Mouse (Mus musculus) Patski (cell line): ENCODE results near the gene Lbx1. TPM values are rescaled to one million over a fixed set of nuclear protein-coding genes. Genes with fewer than 3 reads are reported as not detected.
A peak's percentile ranks its signal among the peaks of the same experiment; 100 is the strongest.

ENCODE experiments used
- ATAC-seq: fragments of 100-300 bp; one replicate; pipeline ENCODE4 v1.8.0; 2021
- CTCF ChIA-PET: fragments of 350-600 bp; sonication (Branson Sonifier 250); formaldehyde crosslinking; loops from one replicate; lab custom pipeline; 2022; ENCODE audit warnings: inconsistent platforms; lab: Charles Lee
- POLR2A ChIA-PET: fragments of 350-600 bp; sonication (Branson Sonifier 250); formaldehyde crosslinking; loops from one replicate; lab custom pipeline; 2022; ENCODE audit warnings: antibody characterized with exemption, inconsistent platforms; lab: Charles Lee
- DNase-seq: peaks from one replicate; pipeline ENCODE4 v3.0.0-alpha.2; 2011; ENCODE audit warnings: low read depth, low spot score
- H3K27me3 ChIP-seq: fragments of 371-371 bp; one replicate; pipeline ENCODE4 v1.5.1; 2021
- CTCF ChIP-seq: fragments of 100-300 bp; IDR thresholded peaks from one replicate; pipeline ENCODE4 v1.5.1; 2021
- in situ Hi-C: fragments of 300-500 bp; cut with MboI; formaldehyde crosslinking; loops from 3 replicates; pipeline ENCODE4 v1.11.1; 2018; ENCODE audit warnings: low pct_unique_long_range_greater_than_20kb, mixed read lengths
- polyA plus RNA-seq: library from polyadenylated mRNA; unstranded; gene quantifications from one replicate; pipeline ENCODE4 v1.2.3, GENCODE M21; 2021

Gene Lbx1
- polyA plus RNA-seq = not detected

DNA sequence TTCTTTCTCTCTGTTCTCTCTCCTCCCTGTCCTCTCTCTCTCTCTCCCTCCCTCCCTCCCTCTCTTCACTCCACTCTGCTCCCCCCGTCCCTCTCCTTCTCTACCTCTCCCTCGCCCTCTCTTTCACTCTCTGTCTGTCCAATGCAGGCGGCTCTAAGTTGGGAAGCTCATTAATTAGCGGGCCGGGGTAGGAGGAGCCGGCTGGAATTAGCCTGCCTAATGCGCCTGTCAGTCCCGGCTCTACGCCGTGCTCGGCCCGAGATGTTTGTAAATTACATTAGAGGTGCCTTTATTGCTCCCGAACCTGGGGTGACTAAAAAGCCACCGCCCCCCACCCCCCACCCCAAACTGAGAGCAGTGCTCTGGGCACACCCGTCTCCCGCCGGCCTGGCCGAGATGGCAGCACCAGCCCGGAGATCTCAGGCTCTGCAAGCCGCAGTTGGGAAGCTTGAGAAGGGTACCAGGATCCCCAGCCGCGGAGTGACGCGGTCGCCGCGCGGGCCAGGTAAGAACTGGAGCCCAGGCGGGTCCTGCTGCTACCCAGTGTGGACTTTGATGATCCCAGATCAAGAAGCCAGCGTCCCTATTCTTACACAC lies at the start of gene Lbx1:
Gene Lbx1 (minus strand): TSS at position 47 of the 597 bp plus-strand sequence.
- ATAC-seq = no peak

DNA sequence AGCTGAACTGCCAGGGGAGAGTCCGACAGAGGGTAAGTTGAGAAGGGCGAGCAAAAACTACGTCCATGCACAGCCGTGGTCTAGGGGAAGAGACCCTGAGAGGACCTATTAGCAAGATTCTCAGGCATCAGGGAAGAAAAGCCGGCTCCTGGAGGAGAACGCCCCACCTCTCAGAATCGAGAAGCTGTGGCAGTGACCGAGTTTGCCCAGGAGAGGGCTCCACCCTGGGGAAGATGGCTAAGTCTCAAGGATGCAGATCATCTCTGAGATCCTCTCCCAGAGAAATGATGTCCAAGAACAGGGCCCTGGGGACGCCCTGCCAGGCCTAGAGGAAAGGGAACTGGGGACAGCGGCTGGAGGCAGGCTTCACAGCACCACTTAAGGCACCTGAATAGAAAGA lies 47.7 kb upstream of the Lbx1 start:
- ATAC-seq (no peak), DNase-seq (no peak)
- ChIA-PET CTCF (interaction anchor here (1.4 kb wide), 1 partner anchor 16 kb away, joined by 4 read pairs; no protein-coding TSS in a partner anchor), POLR2A (no interaction called here)
- peak; percentile 72 for TF ChIP-seq CTCF
- H3K27me3 ChIP-seq = peaks cover 73% of the 10 kb centered on the region
- in situ Hi-C loops = no loop called here

More for the DNA sequence above, at the start of gene Lbx1:
- no peak for DNase-seq
- ChIA-PET CTCF (no interaction called here), POLR2A (interaction anchor here (0.7 kb wide), 1 partner anchor 25 kb away, joined by 3 read pairs; no protein-coding TSS in a partner anchor)
- peaks cover 94% of the 10 kb centered on the region for H3K27me3 ChIP-seq
- TF ChIP-seq CTCF = no peak
- in situ Hi-C loops = no loop called here

DNA sequence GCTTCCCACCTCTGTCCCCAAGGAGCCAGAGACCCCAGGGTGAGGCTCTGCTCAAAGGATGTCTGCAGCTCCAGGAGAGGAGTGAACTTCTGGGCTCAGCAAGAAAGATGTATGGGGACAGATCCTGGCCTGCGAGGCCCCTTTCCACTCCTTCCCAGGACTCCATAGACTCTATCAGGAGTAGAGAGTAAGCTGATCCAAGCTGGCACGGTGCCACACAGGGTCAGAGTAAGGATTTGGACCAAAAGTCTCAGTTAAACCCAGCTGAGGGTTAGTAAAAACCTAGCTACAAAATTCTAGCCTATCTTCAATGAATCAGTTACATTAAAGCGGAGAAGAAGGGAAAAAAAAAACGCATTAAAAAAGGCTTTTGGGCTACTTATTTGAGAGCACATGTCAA lies 40.6 kb upstream of the Lbx1 start:
- CTCF ChIA-PET = no interaction called here
- no peak for DNase-seq
- TF ChIP-seq CTCF = no peak
- POLR2A ChIA-PET = no interaction called here
- in situ Hi-C loops = no loop called here
- no peak for ATAC-seq
- peaks cover 81% of the 10 kb centered on the region for H3K27me3 ChIP-seq

DNA sequence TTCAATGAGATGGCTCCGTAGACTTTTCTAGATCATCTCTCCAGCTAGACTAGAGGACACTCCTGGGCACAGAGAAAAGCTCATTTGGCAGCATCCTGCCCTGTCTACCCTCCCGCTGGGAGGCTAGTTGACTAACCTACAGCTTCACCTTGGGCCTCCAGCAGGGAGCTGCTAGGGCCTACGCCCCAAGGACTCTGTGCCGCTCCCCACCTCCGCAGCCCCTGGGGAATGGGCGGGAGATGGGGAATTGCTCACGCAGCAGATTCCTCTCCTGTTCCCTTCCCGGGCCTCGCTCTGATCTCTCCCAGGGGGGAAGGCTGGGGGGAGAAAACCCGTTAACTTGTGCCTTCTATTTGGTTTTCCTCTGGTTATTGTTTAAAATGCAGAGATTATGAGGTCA lies 36.4 kb upstream of the Lbx1 start:
- CTCF ChIA-PET = no interaction called here
- TF ChIP-seq CTCF = no peak
- ATAC-seq (no peak), DNase-seq (no peak)
- H3K27me3 ChIP-seq = peaks cover 83% of the 10 kb centered on the region
- in situ Hi-C loops = no loop called here
- POLR2A ChIA-PET = no interaction called here

DNA sequence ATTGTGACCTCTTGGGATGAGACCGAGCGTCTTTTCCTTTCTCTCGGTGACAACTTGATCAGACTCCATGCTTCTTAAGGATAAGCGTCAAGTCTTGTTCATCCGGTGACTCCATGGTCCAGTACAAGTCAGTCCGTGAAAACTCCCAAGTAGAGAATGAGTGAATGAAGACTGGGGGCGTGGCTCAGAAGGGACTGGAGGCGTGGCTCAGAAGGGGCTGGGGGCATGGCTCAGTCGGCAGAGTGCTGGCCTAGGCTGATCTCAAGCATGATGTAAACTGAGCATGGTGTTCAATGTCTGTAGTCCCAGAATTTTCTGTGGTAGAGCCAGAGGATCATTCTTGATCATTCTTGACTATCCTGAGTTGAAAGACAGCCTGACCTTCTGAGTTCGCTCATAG lies 27.4 kb upstream of the Lbx1 start:
- peaks cover 65% of the 10 kb centered on the region for H3K27me3 ChIP-seq
- POLR2A ChIA-PET = no interaction called here
- no peak for TF ChIP-seq CTCF
- no peak for DNase-seq
- in situ Hi-C loops = no loop called here
- CTCF ChIA-PET = no interaction called here
- no peak for ATAC-seq

DNA sequence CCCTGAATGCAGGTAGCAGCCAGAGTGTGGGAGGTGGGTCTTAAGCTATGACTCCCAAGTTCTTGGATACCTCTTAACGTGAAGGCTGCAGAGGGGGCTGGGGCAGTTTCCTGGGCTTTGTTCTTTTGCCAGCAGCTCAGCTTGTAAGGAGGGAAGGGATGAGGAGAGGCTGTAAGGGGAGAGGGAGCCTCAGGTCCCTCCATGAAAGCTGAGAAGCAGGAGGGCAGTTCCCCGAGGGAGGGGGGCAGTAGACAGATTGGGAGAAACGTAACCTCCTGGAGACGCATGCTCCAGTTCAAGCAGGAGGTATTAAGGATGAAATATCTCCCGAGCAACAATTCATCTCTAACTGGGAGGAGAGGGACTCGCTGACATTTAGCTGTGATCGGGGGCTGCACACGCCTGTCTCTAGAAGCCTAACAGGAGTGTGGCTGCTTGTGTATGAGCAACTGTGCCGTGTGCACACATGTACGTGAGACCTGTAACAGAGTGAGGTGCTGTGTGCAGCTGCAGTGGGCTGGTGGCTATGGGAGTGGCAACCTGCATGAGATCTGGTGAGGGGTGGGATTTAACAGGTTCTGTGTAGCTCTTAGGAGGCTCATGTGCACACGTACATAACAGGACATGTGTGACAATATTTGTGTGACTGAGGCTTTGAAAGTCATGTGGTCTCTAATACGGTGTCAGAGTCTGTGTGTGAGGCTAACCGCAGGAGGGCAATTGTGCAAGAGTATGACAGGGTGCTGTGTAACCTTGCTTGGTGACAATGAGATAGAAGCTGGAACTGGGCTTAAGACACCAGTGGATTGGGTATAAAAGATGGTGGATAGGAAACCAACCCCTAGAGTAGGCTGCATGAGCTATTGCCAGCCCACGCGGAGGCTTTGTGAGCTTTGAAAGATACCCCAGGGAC lies 22.1 kb upstream of the Lbx1 start:
- peaks cover 77% of the 10 kb centered on the region for H3K27me3 ChIP-seq
- ChIA-PET POLR2A (interaction anchor here (1.0 kb wide), 1 partner anchor 21 kb away, joined by 3 read pairs; no protein-coding TSS in a partner anchor), CTCF (interaction anchor here (1.3 kb wide), 1 partner anchor 21 kb away, joined by 3 read pairs; no protein-coding TSS in a partner anchor)
- DNase-seq (no peak), ATAC-seq (no peak)
- in situ Hi-C loops = no loop called here
- TF ChIP-seq CTCF = no peak

DNA sequence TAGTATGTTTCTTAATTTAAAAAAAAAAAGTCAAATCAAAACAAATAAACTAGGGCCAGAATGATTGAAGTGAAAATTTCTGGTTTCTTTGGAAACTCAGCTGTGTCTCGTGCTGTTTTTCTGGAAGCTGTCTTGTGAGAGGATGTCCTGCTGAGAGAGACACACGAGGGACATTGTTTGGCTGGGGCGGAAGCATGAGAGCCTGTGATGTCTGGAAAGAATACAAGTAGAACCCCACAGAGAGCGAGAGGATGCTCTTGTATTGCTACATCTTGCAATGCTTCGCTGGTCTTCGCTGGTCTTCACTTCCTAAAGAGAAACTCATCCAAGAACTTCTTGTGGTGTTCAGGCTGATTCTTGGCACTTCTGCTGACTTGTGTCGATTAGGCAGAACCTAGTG lies 19.2 kb upstream of the Lbx1 start:
- in situ Hi-C loops = no loop called here
- no peak for ATAC-seq
- peaks cover 84% of the 10 kb centered on the region for H3K27me3 ChIP-seq
- POLR2A ChIA-PET = no interaction called here
- no peak for TF ChIP-seq CTCF
- DNase-seq = no peak
- CTCF ChIA-PET = no interaction called here

DNA sequence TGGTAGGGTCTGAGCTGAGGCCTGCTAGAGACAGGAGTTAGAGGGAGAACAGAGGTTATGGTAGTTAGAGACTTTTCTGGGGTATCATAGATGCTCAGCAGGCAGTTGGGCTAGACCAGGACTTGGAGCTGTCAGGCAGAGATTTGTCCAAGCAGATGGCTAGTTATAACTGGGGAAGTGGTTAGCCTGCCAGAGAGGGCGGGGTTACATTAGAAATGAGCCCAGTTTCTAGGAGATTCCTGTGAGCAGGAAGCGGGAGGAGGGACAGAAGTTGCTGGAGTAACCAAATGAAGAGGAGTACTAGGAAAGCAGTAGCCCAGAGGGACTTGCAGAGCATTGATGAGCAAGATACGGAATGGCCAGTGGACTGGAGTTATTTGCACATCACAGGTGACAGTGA lies 16.8 kb upstream of the Lbx1 start:
- no peak for DNase-seq
- peaks cover 80% of the 10 kb centered on the region for H3K27me3 ChIP-seq
- POLR2A ChIA-PET = no interaction called here
- no peak for ATAC-seq
- in situ Hi-C loops = no loop called here
- CTCF ChIA-PET = no interaction called here
- TF ChIP-seq CTCF = no peak

DNA sequence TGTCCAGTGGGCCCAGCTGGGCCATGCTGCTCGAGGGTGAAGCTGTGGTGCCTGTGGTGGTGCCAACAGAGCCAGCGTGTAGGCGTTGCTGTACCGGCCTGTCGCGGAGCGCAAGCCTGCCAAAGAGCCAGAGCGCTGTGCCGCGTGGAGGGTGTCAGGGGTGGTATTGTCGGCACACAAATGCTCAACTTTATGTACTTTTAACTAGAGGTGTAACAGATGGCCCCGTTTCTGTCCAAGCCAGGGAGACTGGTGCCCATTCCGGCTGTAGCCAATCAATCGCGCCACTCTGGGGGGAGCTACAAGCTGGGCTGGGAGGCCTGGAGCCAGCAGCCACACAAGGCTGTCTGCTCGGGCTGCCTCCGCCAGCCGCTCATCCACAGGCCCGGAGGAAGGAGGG lies 13.1 kb upstream of the Lbx1 start:
- no peak for ATAC-seq
- POLR2A ChIA-PET = no interaction called here

DNA sequence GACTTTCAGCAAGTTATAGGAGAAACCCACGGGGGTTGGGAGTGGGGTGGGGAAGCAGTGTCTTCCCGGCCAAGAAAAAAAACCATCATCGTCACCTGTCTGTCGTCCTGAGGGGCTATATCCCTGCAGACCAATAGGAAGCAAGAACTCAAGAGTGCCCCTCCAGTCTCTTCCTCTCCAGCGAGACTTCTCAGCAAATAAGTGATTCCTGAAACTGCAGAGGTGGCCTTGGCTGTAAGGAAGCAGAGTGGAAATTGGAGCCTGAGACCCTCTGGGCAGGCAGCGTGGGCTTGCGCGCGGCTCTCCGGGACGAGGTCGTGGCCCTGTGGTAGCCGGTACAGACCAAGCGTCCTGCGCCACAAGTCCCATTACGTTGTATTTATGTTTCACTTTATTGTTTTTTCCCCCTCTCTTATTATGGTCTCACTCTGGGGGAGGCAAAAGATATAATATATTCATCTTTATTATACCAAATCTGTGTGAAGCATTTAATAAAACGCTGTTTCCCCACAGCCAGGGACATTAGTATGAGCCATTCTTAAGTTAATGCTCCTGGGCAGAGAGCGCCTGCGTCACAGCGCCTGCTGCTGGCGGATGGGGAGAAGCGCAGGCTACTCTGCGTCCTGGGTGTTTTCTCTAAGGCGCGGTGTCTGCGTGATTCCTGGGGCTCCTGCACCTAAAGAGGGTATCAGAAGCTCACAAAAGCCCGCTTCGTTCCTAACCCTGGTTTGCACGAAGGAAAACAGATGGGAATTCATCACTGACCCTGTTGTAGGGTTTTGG lies 8.5 kb upstream of the Lbx1 start:
- POLR2A ChIA-PET = no interaction called here
- in situ Hi-C loops = no loop called here
- no peak for TF ChIP-seq CTCF
- DNase-seq (no peak), ATAC-seq (no peak)
- CTCF ChIA-PET = interaction anchor here (1.4 kb wide), 1 partner anchor 23 kb away, joined by 3 read pairs; no protein-coding TSS in a partner anchor
- peaks cover 66% of the 10 kb centered on the region for H3K27me3 ChIP-seq

More for the DNA sequence above, 13.1 kb upstream of the Lbx1 start:
- CTCF ChIA-PET = interaction anchor here (1.0 kb wide), 1 partner anchor 28 kb away, joined by 4 read pairs; no protein-coding TSS in a partner anchor
- DNase-seq = no peak
- no peak for TF ChIP-seq CTCF
- H3K27me3 ChIP-seq = peaks cover 62% of the 10 kb centered on the region
- in situ Hi-C loops = no loop called here
